Mouse (Mus musculus): ENCODE measurements around the gene Msto1.

GRCm38 (mm10) chr3:88944109-88944508 lies 30.3 kb upstream of the Msto1 start:
- TF ChIP-seq ZNF384 (IDR thresholded peaks at IDR 0.05; ENCODE audit: low read depth, low read length) (no peak), POLR2A (IDR thresholded peaks at IDR 0.05; ENCODE audit: control insufficient read depth in 1 of 2, insufficient read depth in 1 of 2, low read depth in 1 of 2, low read length in 2 of 2, poor library complexity in 1 of 2) (no peak), CTCF (IDR thresholded peaks at IDR 0.05 in 2 of 3, conservative IDR thresholded peaks at IDR 0.05 in 1 of 3; ENCODE audit: control insufficient read depth in 1 of 3, insufficient read depth in 1 of 3, low read depth in 2 of 3, low read length in 3 of 3, poor library complexity in 1 of 3, severe bottlenecking in 1 of 3) (no peak), CHD2 (IDR thresholded peaks at IDR 0.05; ENCODE audit: low read length) (no peak)
